Mouse (Mus musculus): ENCODE data around the gene Slc44a4. TPM values are rescaled to one million over a fixed set of nuclear protein-coding genes. Genes with fewer than 3 reads are reported as not detected.
"Not testable (repeated sequence)": the region's sequence is repeated elsewhere in the genome, so short reads cannot be mapped to it uniquely, and the experiment has no call there.

Slc44a4 gene
- polyA plus RNA-seq, 1 experiment from 2014 or later, result 108 TPM

DNA sequence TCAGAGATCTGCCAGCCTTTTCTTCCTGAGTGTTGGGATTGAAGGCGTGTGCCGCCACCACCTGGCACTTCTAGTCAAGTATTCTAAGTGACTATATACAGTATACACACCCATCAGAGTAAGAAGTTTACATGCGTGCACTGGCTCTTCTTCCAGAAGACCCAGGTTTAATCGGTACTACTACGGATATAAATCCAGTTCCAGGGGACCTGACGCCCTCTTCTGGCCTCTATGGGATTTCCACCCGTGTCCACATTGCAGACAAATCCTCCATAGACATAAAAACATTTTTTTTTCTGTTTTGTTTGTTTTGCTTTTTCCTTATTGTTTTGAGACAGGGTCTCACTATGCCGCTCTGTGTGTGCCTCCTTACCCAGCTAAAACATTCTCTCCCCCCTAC is 33.3 kb downstream of the Slc44a4 start:
- Histone ChIP-seq H3K9ac (ENCODE audit: low read depth, low read length) (no peak overlapping the region), H3K9me3 (ENCODE audit: control insufficient read depth, low read length) (no peaks in the 10 kb centered on the region), H3K4me1 (ENCODE audit: control insufficient read depth, insufficient read depth, low read length) (peaks cover 19% of the 10 kb centered on the region), H3K27me3 (replicated peaks; ENCODE audit: control insufficient read depth, insufficient read depth, low read length) (no peaks in the 10 kb centered on the region), H3K4me2 (ENCODE audit: low read depth, low read length) (no peak overlapping the region), H3K36me3 (ENCODE audit: control insufficient read depth, insufficient read depth, low read length) (peaks cover 7% of the 10 kb centered on the region), H3K27ac (ENCODE audit: low read length) (no peak overlapping the region), H3K4me3 (ENCODE audit: low read length) (no peak overlapping the region)
- ATAC-seq, result no peak
- WGBS, result 24% methylated on average over 8 of the region's 8 CpGs

DNA sequence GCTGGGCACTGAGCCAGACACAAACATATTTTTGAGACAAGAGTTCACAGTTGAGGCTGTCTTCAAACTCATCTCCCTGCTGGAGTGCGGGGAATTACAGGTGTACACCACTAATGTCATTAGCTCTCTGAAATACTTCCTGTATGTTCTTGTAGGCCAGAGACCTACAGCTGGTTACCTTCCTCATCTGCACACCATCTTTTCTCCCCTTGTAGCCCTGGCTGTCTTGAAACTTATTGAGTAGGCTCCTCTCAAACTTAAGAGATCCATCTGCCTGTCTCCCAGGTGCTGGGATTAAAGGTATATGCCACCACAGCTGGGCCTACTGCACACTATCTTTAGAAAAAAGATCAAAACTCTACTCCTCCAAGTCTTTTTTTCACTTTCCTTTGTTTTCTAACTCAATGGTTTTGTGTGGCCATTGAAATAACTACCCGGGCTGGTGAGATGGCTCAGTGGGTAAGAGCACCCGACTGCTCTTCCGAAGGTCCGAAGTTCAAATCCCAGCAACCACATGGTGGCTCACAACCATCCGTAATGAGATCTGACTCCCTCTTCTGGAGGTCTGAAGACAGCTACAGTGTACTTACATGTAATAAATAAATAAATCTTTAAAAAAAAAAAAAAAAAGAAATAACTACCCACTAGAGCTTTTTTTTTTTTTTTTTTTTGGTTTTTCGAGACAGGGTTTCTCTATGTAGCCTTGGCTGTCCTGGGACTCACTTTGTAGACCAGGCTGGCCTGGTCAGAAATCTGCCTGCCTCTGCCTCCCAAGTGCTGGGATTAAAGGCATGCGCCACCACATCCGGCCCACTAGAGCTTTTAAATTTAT is 34.7 kb downstream of the Slc44a4 start:
- not testable (repeated sequence) for H3K27me3 ChIP-seq (replicated peaks; ENCODE audit: control insufficient read depth, insufficient read depth, low read length); H3K4me3 ChIP-seq (ENCODE audit: low read length); H3K4me2 ChIP-seq (ENCODE audit: low read depth, low read length); H3K9me3 ChIP-seq (ENCODE audit: control insufficient read depth, low read length); H3K9ac ChIP-seq (ENCODE audit: low read depth, low read length); ATAC-seq; H3K36me3 ChIP-seq (ENCODE audit: control insufficient read depth, insufficient read depth, low read length)
- peak overlapping the region; percentile 97 for H3K27ac ChIP-seq (ENCODE audit: low read length)
- peaks cover 22% of the 10 kb centered on the region for H3K4me1 ChIP-seq (ENCODE audit: control insufficient read depth, insufficient read depth, low read length)
- 49% methylated on average over 9 of the region's 9 CpGs for WGBS

DNA sequence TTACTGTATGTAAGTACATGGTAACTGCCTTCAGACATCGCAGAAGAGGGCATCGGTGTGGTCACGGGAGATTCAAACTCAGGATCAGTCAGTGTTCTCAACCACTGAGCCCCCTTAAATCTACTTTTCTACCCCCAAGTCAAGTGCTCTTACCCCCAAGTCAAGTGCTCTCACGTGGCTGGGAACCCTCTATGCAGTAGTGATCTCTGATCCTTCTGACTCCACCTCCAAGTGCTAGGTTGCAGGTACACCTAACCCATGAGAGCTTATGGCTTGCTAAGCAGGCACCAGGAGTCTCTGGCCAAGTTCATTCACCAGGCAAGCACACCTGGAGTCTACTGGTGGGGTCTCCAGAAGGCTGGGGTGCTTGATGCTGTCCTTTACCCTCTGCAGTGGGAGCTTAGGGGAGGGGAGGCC is 35.3 kb downstream of the Slc44a4 start:
- H3K27ac ChIP-seq (ENCODE audit: low read length), result peak overlapping the region; percentile 97

DNA sequence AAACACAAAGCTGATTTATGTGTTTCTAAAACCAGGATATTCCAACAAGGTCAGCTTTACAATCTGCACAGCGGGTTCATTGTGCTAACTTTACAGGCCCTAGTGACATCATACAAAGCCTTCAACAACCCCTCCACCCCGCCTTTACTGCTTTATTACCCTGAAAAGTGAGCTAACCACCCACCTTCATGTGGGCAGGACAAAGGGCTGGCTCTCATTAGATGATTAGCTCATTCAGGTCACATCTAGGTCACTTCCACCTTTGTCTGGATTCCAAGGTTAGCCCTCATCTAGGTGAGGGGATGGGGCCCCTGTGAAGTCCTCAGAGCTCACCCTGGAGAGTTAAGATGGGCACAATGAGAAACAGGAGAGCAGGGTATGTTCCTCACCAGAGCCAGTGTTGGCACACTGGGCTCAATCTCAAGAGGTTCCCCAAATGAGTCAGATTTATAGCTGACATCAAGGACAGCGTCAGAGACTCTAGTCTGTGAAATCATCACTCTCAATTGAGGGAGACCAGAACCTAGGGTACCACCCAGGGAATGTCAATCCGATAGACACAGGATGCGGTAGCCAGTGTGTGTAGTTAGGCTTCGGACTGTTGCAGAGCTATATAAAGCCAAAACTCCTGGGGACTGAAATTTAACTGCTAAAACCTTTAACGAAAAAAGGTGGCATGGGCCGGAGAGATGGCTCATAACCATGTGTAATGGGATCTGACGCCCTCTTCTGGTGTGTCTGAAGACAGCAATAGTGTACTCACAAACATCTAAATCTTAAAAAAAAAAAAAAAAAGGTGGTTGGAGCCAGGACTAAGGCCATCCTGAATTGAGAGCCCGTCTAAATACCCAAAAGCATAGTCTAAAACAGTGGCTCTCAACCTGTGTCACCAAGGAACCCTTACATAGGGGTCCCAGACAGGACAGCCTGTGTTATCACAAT is 36.5 kb downstream of the Slc44a4 start:
- H3K36me3 ChIP-seq (ENCODE audit: control insufficient read depth, insufficient read depth, low read length), result peaks cover 7% of the 10 kb centered on the region
- H3K4me1 ChIP-seq (ENCODE audit: control insufficient read depth, insufficient read depth, low read length), result peaks cover 20% of the 10 kb centered on the region
- H3K27me3 ChIP-seq (replicated peaks; ENCODE audit: control insufficient read depth, insufficient read depth, low read length), result no peaks in the 10 kb centered on the region; the same call in 1 of the 2 replicates
- H3K27ac ChIP-seq (ENCODE audit: low read length), result peak overlapping the region; percentile 97
- WGBS, result 23% methylated on average over 10 of the region's 10 CpGs
- peak overlapping the region; percentile 99 for H3K9ac ChIP-seq (ENCODE audit: low read depth, low read length)
- peak overlapping the region; percentile 96 for H3K4me3 ChIP-seq (ENCODE audit: low read length)
- ATAC-seq, result peak; percentile 74
- no peaks in the 10 kb centered on the region for H3K9me3 ChIP-seq (ENCODE audit: control insufficient read depth, low read length)
- H3K4me2 ChIP-seq (ENCODE audit: low read depth, low read length), result peak overlapping the region; percentile 57

More for the DNA sequence above, 35.3 kb downstream of the Slc44a4 start:
- H3K4me2 ChIP-seq (ENCODE audit: low read depth, low read length), result peak overlapping the region; percentile 57
- H3K9ac ChIP-seq (ENCODE audit: low read depth, low read length), result peak overlapping the region; percentile 60
- peaks cover 22% of the 10 kb centered on the region for H3K4me1 ChIP-seq (ENCODE audit: control insufficient read depth, insufficient read depth, low read length)
- 36% methylated on average over 4 of the region's 4 CpGs for WGBS
- no peaks in the 10 kb centered on the region for H3K27me3 ChIP-seq (replicated peaks; ENCODE audit: control insufficient read depth, insufficient read depth, low read length)
- H3K36me3 ChIP-seq (ENCODE audit: control insufficient read depth, insufficient read depth, low read length), result peaks cover 7% of the 10 kb centered on the region
- no peaks in the 10 kb centered on the region for H3K9me3 ChIP-seq (ENCODE audit: control insufficient read depth, low read length)
- ATAC-seq, result no peak
- peak overlapping the region; percentile 6; the same call in 1 of the 2 replicates for H3K4me3 ChIP-seq (ENCODE audit: low read length)

DNA sequence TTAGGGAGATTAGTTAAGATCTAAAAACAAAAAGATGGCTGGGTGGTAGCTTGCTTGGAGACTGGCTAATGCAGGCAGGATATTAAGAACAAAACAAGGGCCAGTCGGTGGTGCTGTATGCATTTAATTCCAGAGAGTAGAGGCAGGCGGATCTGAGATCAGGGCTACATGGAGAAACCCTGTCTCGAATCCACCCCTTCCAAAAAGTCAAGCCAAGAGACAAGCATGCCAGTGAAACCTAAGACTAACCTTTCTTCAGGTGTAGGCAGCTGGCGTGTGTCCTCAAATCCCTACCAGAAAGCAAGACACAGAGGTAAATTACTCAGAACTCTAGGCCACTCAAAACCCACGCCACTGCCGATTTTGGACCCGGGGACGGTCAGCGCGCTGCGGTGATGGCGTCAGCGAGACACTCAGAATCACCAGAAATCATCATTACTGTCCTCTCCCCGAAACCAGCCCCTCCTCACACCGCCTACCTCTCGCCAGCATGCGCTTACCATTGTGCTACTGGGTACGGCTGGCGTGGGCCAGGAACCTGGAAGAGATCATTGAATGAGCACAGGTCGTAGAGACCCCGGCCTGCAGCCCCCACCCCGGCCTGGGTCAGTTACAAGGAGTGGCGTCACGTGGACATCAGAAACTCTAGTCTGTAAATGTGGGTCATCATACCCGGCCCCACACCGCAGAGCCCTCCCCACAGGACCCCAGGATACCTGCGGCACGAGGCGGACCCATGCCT is 37.5 kb downstream of the Slc44a4 start:
- Histone ChIP-seq H3K9ac (ENCODE audit: low read depth, low read length) (peak overlapping the region; percentile 99), H3K27ac (ENCODE audit: low read length) (peak overlapping the region; percentile 97)
- ATAC-seq, result peak; percentile 24

DNA sequence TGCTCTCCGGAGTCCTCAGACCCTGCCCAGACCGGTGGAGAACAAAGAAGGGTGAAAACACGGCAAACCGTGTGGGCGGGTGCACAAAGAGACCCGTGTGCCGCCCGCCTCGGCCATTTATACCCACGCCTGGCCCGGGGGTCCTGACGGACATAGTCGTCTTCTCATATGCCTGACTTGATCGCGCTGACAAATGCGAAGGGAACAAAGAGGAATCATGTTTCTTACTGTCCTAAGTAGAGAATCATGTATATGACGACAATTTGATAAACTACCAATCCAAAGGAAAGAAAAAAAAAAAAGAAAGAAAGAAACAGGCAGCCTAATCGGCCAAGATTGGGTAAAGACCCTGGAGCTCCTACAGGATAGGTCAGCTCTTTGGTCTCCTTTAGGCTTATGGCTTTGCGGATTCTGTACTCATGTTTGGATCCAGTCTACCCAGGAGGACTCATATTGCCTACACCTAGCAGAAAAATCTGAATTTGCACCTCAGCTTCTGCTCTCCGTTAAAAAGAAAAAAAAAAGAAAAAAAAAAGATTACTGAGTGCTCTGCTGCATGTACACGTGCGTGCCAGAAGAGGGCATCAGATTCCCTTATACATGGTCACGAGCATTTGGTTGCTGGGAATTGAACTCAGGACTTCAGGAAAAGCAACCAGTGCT is 38.2 kb downstream of the Slc44a4 start:
- H3K9me3 ChIP-seq (ENCODE audit: control insufficient read depth, low read length), result no peaks in the 10 kb centered on the region
- peak overlapping the region; percentile 99 for H3K9ac ChIP-seq (ENCODE audit: low read depth, low read length)
- H3K27ac ChIP-seq (ENCODE audit: low read length), result peak overlapping the region; percentile 97
- ATAC-seq, result peak; percentile 65
- H3K4me1 ChIP-seq (ENCODE audit: control insufficient read depth, insufficient read depth, low read length), result peaks cover 19% of the 10 kb centered on the region; the same call in 1 of the 2 replicates
- WGBS, result under 1% methylated on average over 23 of the region's 23 CpGs
- H3K4me3 ChIP-seq (ENCODE audit: low read length), result peak overlapping the region; percentile 96
- peaks cover 7% of the 10 kb centered on the region for H3K36me3 ChIP-seq (ENCODE audit: control insufficient read depth, insufficient read depth, low read length)
- H3K4me2 ChIP-seq (ENCODE audit: low read depth, low read length), result peak overlapping the region; percentile 57
- no peaks in the 10 kb centered on the region; the same call in 1 of the 2 replicates for H3K27me3 ChIP-seq (replicated peaks; ENCODE audit: control insufficient read depth, insufficient read depth, low read length)

More for the DNA sequence above, 37.5 kb downstream of the Slc44a4 start:
- peaks cover 7% of the 10 kb centered on the region for H3K36me3 ChIP-seq (ENCODE audit: control insufficient read depth, insufficient read depth, low read length)
- H3K4me2 ChIP-seq (ENCODE audit: low read depth, low read length), result peak overlapping the region; percentile 57
- H3K4me3 ChIP-seq (ENCODE audit: low read length), result peak overlapping the region; percentile 96
- no peaks in the 10 kb centered on the region; the same call in 1 of the 2 replicates for H3K27me3 ChIP-seq (replicated peaks; ENCODE audit: control insufficient read depth, insufficient read depth, low read length)
- WGBS, result under 1% methylated on average over 29 of the region's 29 CpGs
- H3K4me1 ChIP-seq (ENCODE audit: control insufficient read depth, insufficient read depth, low read length), result peaks cover 19% of the 10 kb centered on the region; the same call in 1 of the 2 replicates
- no peaks in the 10 kb centered on the region for H3K9me3 ChIP-seq (ENCODE audit: control insufficient read depth, low read length)

DNA sequence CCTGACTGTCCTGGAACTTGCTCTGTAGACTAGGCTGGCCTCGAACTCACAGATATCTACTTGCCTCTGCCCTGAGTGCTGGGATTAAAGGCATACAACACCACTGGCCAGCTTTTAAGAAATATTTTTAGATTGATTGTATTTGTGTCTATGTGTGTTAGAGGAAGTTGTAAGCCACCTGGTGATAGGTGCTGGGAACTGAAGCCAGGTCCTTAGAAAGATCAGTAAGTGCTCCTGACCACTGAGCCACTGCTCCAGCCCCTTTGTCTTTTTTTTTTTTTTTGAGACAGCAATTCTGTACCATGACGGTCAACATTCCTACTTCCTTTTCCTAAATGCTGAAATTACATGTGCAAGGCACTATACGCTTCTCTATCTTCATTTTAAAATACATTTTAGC is 39.0 kb downstream of the Slc44a4 start:
- no peak overlapping the region for H3K27ac ChIP-seq (ENCODE audit: low read length)
- WGBS, result 86% methylated on average over 3 of the region's 3 CpGs

DNA sequence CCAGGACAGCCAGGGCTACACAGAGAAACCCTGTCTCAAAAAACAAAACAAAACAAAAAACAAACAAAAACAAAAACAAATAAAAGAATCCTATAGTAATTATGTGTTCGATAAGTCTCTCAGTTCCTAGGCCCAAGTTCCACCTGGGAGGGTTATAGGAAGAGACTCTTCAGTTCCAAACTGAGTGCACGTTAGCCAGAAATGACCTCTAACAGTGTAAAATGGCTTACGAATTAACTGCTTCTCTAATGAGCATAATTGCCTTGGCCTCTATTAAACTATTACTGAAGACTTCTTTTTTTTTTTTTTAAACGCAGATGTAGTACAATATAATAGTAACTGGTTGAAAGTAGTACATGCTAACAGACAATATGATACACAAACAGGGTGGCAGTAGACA is 39.6 kb downstream of the Slc44a4 start:
- peaks cover 7% of the 10 kb centered on the region for H3K36me3 ChIP-seq (ENCODE audit: control insufficient read depth, insufficient read depth, low read length)

More for the DNA sequence above, 39.0 kb downstream of the Slc44a4 start:
- Histone ChIP-seq H3K4me1 (ENCODE audit: control insufficient read depth, insufficient read depth, low read length) (peaks cover 19% of the 10 kb centered on the region; the same call in 1 of the 2 replicates), H3K9me3 (ENCODE audit: control insufficient read depth, low read length) (no peaks in the 10 kb centered on the region), H3K4me2 (ENCODE audit: low read depth, low read length) (peak overlapping the region; percentile 57; the same call in 1 of the 2 replicates), H3K9ac (ENCODE audit: low read depth, low read length) (0 out of 2 replicates have a peak overlapping the region, but pooled peaks have one; percentile 99), H3K27me3 (replicated peaks; ENCODE audit: control insufficient read depth, insufficient read depth, low read length) (no peaks in the 10 kb centered on the region; the same call in 1 of the 2 replicates), H3K36me3 (ENCODE audit: control insufficient read depth, insufficient read depth, low read length) (peaks cover 7% of the 10 kb centered on the region), H3K4me3 (ENCODE audit: low read length) (peak overlapping the region; percentile 96; the same call in 1 of the 2 replicates)
- no peak for ATAC-seq

More for the DNA sequence above, 39.6 kb downstream of the Slc44a4 start:
- H3K27ac ChIP-seq (ENCODE audit: low read length), result no peak overlapping the region
- peaks cover 19% of the 10 kb centered on the region; the same call in 1 of the 2 replicates for H3K4me1 ChIP-seq (ENCODE audit: control insufficient read depth, insufficient read depth, low read length)
- ATAC-seq, result no peak
- H3K9me3 ChIP-seq (ENCODE audit: control insufficient read depth, low read length), result no peaks in the 10 kb centered on the region
- H3K9ac ChIP-seq (ENCODE audit: low read depth, low read length), result no peak overlapping the region
- H3K4me2 ChIP-seq (ENCODE audit: low read depth, low read length), result no peak overlapping the region
- WGBS, result 96% methylated on average over 4 of the region's 4 CpGs
- no peak overlapping the region for H3K4me3 ChIP-seq (ENCODE audit: low read length)
- H3K27me3 ChIP-seq (replicated peaks; ENCODE audit: control insufficient read depth, insufficient read depth, low read length), result no peaks in the 10 kb centered on the region; the same call in 1 of the 2 replicates

Data from intestine, embryonic 16.5 days (tissue).